Mouse (Mus musculus): Measurements from ENCODE around the gene Caprin1.

DNA sequence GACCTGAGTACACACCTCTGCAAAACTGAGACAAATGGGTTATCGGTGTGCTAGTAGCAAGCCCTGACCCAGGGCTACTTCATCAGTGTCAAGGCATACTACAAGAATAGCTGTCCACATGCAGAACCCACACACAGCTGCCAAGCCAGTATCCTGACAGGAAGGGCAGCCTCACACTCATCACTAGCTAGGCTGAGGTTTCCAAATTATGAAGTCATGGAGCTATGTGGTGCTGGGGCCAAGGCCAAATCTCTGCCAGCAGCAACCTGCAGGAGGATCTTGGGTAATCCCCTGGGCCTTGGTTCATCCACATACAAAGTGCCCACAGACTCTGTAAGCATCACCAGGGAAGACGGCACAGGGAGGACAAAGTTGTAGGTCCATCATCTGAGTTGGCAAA lies 53.9 kb downstream of the Caprin1 start:
- TF ChIP-seq CTCF (IDR thresholded peaks at IDR 0.05; ENCODE audit: insufficient read depth, low read length) (no peak), POLR2A (IDR thresholded peaks at IDR 0.05; ENCODE audit: borderline replicate concordance, extremely low read depth, low read depth, low read length) (no peak)

All from lung, adult 2 months (tissue).